Mouse (Mus musculus) gastrocnemius, postnatal 4 days (tissue): ENCODE data around the gene Ewsr1. TPM values are rescaled to one million over a fixed set of nuclear protein-coding genes. Genes with fewer than 3 reads are reported as not detected.

Experiments
- DNase-seq, 2 experiments: peaks; one replicate each; pipeline ENCODE4 v3.0.0; 2021 to 2022; ENCODE audit warnings: low spot score in 2 of 2, mixed read lengths in 2 of 2
- total RNA-seq, 2 experiments: library from RNA; stranded (reverse); gene quantifications; 2 replicates each; pipeline ENCODE4 v1.2.3; 2021

The Ewsr1 gene
- total RNA-seq, 2 experiments from 2014 or later, result 205 to 243 TPM

DNA sequence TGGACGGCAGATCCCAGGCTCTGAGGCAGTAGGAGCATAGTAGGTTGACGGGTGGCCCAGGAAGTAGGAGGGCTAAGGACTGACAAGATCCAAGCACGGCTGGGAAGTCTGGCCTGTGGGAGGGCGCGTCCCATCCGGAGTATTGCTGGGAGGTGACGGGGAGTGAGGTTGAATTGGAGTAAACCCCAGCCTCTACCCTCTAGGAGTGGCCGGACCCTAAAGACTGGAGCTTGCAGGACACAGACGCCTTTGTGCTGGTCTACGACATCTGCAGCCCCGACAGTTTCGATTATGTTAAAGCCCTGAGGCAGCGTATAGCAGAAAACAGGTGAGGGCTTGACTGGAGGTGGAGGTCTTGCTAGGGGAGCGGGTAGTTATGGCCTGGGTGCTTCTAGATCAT, 39.8 kb downstream of the Ewsr1 start:
- no peak for DNase-seq

DNA sequence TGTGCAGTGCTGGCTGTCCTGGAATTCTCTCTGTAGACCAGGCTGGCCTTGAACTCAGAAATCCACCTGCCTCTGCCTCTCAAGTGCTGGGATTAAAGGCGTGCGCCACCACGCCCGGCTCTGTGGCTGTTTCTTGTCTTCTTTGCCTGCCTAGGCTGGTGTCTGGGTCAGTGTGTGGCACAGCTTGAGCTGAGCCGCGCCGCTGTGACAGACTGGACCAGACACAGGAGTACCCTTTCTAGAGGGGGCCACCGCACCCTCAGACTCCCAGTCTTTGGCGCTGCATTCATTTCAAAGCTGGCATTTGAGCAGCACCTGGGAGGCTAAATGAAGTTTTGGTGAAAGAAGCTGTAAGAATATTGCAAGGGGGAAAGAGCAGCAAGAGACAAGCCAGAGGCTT, 40.3 kb downstream of the Ewsr1 start:
- DNase-seq, result no peak

DNA sequence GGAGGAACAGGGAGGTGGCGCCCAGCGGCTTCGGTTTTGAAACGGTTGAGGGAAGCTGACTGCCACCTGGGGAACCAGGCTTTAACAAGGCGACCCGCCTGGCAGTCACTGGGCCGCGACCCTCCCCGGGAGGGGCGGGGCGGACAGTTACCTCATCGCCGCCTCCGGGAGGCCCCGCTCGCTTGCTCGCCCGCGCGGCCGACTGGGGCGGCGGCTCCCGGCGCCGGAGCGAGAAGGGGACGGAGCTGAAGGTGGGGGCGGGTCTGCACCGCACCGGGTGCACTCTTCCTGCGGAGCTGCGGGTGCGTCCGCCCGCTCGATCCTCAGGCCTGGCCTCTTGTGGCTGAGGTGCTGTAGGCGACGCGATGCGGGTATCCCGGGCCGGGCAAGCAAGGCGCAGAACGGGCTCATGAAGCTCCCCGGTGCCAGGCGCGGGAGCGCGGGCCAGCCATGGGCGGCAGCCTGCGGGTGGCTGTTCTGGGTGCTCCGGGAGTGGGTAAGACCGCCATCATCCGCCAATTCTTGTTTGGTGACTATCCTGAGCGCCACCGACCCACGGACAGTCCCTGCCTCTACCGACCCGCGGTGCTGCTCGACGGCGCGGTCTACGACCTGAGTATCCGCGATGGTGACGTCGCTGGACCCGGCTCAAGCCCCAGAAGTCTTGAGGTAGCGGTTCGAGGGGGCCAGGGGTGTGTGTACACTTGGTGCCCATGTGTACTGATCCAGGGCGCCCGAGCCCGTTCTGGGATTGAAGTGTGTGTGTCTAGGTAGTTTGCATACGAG, 41.0 kb downstream of the Ewsr1 start, which contains the start of gene Rasl10a:
Gene Rasl10a, plus strand, starts transcription at position 273 of the 786 bp plus-strand sequence.
- peak in 1 of 2 experiments; percentile 38 for DNase-seq

DNA sequence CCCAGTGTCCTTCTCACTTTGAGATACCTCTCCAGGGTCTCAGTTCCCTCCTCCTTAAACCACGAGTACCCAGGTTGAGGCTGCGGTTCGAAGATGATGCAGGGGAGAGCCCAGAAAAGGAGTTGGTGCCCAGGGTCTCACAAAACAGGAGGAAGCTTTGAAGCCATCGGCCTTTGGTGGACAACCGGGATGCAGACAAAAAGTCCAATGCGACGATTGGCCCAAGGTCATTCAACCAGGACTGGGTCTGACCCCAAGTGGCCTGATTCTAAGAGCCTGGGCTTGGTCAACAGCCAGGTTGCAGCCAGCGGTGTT, 41.6 kb downstream of the Ewsr1 start:
- DNase-seq, result no peak

DNA sequence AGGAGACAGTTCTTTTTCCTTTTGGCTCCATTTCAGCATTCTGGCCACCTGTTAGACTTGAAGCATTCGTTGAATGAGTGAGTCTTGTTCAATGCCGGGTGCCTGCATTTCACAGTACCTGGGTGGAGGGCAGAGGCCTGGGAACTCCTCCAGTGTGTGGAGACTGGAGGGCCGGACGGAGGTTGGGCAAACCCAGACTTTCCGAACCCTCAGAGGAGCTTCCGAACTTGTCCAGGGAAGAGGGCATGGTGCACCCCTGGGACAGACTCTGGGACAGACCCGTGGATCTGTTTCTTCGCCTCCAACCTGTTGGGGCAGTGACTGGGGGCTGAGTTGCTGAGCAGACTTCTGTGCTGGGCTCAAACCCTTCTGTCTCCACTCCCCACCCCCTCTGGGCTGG, 42.0 kb downstream of the Ewsr1 start:
- DNase-seq, result no peak

DNA sequence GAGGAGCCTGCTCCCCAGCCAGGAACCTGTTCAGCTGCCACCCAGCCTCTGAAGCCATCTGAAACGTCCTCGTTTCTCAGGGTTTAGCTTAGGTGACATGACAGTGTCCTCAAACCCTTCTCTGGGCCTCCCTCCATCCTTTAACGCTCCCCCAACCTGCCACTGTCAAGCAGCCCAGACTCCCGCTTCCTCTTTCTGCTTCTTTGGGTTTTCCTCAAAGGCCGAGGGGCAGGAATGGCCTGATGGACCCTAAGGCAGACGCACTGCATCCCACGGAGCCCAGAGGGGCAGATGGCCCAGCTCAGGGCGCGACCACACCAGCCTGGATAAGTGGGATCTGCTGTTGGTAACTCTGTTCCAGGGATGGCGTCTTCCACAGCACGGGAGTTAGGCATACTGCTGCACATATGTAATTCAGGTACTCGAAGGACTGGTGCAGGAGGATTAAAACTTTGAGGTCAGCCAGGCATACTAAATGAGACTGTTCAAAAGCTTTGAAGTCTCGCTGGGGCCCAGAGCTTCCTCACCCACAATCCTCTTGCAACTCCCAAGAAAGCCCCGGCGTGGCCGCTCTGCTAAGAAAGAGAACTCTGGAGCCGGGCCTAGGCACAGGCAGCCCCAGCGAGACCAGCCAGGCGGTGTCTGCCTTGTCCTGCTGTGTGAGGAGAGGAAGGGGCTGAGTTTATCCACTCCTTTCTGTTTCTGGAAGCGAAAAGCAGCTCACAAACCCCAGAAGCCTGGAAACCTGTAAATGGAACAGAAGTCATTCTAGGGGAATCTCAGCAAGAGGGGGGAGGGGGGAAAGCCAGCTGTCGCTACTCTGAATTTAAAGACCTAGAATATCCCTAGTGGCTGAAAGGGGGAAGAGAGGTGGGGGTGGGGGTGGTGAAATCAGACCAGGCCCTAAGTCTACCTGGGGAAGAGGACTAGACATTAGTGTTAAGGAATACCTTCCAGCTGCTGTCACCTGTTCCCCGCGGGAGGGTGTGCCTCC, 42.8 kb downstream of the Ewsr1 start:
- DNase-seq, result no peak

DNA sequence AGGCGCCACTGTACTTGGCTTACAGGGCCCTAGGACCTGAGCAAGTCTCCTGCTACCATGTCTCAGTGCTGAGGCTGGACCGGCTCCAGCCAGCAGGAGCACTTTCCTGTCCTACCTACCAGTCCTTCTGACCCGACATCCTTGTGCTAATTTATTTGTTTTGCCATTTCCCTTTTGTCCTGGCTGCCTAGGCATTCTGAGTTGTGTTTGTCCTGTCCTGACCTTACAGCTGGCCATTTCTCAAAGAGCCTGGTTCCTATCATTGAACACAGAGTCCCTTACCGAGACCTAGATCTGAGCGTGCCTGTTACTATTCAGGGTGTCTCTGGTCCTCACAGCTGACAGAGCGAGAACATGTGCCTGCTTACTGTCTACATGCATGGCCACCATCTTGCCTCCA, 44.2 kb downstream of the Ewsr1 start:
- DNase-seq, result no peak

DNA sequence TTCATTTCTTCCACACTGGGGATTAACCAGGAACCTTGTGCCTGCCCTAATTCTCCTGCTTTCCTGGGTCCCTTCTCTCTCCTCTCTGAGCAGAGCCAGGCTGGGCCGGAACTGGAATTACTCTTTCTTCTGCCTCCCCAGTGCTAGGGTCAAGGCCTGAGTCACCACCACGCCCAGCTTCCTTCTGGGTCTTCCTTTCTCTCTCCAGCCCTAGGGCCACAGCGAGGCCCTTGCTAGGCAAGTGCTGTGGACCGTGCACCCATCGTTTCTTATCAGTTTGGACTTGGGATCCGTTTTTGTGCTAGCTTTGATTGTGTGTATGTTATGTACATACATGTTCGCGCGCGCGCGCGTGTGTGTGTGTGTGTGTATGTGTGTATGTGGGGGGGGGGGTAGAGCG, 44.9 kb downstream of the Ewsr1 start:
- no peak for DNase-seq

DNA sequence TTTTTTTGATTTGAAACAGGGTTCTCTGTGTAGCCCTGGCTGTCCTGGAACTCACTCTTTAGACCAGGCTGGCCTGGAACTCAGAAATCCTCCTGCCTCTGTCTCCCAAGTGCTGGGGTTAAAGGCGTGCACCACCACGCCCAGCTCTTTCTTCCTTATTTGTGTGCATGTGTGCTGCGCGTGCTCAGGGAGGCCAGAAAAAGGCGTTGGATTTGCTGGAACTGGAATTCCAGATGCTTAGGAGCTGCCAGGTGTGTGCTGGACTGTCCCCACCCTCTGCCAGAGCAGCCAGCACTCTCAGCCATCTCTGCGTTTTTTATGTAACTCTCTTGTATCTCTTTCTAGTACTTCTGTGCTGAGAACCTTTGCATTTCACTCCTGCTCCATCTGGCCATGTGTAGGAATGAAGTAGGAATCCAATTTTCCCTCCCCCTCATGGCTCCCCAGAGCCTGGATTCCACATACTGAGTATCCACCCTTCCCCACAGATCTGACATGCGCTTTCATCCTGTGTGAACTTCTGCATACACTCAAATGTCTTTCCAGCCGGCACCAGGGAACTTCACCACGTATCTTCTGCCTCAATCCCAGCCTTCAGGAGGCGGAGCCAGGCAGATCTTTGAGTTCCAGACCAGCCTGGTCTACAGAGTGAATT, 46.7 kb downstream of the Ewsr1 start:
- DNase-seq, result no peak

DNA sequence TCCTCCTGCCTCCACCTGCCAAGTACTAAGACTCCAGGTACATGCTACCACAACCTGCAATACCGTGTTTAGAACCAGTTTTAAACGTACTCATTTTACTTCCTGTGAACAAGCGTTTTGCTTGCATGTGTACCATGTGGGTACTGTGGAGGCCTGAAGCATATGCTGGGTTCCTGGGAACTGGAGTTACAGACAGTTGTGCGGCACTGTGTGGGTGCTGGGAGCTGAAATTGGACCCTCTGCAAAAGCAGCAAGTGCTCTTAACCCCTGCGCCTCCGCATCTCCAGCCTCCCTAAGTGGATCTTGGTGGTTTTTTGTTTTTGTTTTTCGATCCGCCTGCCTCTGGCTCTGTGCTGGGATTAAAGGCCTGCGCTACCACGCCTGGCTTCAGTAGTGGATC, 47.4 kb downstream of the Ewsr1 start:
- no peak for DNase-seq

DNA sequence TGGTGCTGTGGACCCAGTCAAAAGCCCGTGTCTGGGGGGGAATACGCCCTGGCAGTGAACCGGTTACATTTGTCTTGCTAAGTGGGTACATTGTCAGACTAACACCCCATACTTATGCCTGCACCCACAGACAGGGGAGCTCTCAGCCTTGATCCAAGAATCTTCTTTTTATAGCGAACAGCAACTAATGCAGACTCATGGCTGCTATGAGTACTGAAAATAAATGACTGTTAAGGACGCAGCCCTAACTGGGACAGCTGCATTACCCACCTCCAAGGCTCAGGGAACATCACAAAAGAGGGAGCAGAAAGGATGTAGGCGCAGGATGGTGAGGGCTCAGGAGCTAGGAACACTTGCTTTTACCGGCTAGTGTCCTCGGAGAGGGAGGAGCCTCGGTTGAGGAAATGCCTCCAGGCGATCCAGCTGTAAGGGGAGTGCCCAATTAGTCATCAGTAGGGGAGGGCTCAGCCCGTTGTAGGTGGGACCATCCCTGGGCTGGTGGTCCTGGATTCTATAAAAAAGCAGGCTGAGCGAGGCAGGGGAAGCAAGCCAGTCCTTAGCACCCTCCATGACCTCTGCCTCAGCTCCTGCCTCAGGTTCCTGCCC, 52.6 kb downstream of the Ewsr1 start:
- no peak for DNase-seq

DNA sequence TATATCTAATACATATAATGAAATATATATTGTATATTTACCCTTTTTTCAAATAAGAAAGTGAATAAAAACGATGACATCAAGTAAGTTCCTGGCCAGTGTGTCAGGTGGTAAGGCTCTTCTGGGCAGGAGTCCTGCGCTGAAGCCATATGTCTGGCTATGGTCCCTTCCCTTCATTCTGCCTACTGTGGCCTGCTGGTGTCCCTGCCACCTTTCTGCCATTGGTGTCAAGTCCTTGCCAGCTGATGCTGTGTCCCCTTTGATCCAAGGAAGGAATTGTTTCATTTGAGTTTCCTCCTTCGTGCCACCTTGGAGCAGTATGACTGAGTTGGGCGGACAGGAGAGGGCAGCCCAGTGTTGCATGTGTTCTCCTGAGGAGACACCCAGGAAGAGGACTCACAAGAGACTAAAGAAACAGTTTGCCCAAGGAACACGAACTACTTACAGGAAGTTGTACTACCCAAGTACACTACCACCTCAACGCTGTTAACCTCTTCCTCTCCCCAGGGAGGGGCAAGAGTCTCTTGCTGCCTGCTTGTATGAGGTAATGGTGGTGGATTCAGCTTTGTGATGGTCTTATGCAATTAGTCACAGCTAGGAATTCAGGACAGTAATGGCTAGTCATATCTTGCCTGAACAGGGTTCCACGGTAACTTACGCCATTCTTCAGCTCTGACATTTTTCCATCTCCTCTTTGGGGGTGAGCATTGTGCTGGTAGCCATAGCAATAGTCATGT, 56.3 kb downstream of the Ewsr1 start:
- DNase-seq, result no peak

DNA sequence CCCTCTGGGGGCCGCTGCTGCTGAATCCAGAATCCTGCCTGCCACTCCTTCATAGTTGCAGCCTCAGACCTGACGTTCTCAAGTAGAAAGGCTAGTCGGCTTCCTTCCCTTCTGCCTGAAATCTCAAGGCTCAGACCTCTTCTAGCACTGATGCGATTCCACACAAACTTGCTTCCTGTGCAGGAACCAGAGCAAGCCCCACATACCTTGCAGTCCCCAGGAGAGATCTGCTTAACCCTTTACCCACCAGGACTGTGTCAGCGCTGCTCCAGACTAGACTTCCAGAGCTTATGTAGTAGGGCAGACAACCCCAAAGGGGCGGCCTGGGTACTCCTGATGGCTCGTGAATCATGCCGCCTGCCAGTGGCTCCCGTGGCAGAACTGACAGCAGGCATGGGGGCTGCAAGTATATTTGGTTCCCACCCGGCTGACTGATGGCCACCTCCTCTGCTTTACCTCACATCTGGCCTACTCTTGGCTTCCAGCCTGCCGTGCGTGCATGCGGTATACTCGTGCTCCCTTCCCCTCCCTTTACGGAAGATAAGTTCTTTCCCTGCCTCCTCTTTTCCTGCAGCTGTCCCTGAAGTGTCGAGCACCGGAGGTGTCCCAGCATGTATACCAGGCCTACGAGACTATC, 57.8 kb downstream of the Ewsr1 start:
- no peak for DNase-seq

DNA sequence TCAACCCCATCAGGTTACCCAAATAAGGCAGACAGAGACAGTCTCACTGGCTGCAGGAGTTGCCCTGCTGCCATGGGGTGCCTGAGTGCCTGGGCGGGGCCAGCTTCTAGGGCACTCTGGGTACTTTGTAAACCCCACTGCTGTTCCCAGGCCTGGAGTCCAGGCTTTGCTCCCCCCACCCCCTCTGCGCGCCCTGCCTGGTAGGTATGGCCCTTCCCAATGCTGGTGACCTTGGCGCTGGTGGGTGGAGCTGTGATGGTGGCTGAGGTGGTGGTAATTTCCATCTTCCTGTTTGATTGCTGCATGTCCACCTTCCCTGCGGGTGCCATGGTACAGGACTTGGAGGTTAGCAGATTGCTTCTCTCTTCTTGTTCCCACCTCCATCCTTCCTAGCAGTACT, 58.5 kb downstream of the Ewsr1 start:
- DNase-seq, result no peak

DNA sequence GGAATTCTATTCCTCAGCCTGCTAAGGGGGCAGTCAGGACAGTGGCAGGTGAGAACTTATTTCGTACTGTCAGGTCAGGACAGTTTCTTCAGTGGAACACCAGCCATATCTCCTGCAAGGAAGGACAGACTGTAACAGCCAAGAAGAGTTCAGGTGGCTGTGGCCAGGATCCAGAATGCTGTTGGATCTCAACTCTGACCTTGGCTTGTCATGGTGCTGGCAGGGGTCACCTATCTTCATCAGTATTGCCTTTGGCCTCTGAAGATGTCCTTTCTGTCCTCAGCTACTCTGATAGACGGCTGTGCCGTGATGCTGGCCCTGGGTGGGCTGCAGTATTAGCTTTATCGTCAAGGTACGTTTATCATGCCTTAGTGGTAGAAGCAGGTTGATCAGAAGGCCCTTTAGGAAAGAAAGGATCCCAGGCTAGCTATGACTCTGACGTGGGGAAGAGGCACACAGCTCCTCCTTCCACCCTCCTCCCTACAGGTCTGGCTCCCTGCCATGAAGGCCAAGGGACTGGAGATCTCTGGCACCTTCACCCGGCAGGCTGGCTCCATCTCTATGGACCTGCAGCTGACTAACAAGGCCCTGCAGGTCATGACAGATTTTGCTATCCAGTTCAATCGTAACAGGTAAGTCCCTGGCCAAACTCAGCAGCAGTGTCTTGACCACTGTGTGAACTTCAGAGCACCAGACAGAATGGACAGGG, 61.8 kb downstream of the Ewsr1 start:
- no peak for DNase-seq

DNA sequence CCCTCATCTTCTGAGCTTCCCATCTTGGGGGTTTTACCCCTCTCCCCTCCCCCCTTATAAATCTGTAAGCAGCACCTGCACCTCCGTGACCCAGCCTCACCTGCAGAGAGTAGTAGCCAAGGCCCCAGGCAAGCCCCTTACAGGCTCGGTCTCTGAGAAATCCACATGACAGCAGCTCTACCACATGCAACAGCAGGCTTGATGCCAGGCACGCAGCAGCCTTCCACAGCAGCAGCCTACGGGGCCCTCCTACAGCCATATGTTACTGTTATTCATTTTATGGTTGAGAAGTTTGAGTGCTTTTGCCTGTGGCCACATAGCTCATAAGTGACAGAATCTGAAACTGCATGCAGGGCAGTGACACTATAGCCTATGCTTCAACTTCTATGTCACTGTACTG, 63.6 kb downstream of the Ewsr1 start:
- no peak for DNase-seq

DNA sequence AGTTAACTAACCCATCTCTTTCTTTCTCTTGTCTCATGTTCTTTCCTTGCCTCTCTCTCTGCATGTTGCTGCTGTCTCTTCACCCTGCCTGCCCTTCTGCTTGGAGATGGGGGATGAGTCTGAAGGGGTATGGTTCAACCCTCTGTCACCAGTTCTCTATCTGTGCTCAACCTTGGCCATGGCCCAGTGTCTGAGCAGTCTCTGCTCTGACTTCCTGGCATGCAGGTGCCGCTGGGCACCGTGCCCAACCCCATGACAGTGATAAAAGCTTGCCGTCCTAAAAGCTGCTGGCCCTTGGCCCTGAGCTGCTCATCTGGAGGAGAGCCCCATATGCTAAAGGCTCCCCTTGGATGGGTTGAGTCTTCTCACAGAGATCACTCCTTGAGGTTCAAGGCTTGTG, 65.9 kb downstream of the Ewsr1 start:
- DNase-seq, result no peak

DNA sequence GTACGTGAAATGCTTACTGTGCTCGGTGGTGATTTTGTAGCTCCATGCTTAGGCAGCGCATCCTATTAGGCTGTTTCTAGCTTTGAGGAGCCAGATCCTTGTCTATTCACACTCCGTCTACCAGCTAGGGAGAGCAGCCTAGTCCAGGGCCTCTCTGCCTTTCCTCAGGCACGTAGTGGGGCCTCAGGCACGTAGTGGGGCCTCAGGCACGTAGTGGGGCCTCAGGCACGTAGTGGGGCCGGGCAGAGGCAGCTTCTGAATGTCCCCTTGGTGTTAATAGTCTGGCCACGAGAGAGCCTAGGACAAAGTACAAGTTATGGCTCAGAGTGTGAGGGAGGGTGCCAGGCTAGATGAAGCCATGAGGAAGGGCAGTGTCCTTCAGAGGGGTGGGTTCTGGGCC, 66.4 kb downstream of the Ewsr1 start:
- DNase-seq, result no peak

DNA sequence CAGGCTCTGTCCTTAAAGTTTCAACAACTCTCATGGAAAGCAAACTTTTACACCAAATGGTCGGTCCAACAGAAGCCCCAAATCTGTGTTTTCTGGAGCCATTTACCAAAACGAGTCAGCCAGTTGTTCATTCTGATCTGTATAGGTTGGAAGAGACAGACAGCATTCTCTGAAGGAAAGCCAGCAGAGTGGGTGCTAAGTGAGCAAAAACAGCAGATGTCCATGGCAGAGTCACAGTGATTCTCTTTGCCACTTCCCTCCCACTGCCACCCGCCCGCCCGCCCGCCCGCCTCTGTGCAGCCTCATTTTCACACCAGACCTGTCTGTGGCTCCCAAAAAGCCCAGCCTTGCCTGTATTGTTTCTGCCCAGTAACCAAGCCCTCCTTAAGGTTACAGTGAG, 70.8 kb downstream of the Ewsr1 start:
- DNase-seq, result no peak

DNA sequence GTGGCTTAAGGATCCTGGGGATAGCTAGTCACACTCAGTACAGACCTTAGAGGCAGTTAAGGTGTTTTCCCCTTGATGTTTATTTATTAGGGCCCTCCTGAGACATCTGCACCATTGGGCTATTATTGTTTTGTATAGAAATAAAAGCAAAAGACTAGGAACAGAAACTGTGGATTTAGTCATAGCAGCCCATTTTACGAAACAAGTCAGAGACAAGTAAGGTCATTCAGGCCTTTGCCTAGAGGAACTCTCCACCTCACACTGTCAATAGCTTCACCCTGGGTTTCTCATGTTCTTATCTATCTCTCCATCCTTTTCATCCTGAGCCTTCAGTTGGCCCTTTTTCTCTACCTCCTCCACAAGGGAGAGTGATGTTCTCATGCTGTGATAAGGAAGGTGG, 74.0 kb downstream of the Ewsr1 start:
- no peak for DNase-seq
